Mouse (Mus musculus): ENCODE results near the gene Gm49510. TPM values are rescaled to one million over a fixed set of nuclear protein-coding genes. Genes with fewer than 3 reads are reported as not detected.

Gene Gm49510
- polyA plus RNA-seq, 1 experiment = not detected

- no peaks in the 10 kb centered on the region for H3K36me3 ChIP-seq (ENCODE audit: control insufficient read depth, insufficient read depth, low read length, poor library complexity, severe bottlenecking)
- no peaks in the 10 kb centered on the region for H3K9me3 ChIP-seq (replicated peaks; ENCODE audit: control insufficient read depth, insufficient read depth, low read length, poor library complexity, severe bottlenecking)
- H3K4me1 ChIP-seq (ENCODE audit: control insufficient read depth, insufficient read depth, low read length) = peaks cover 4% of the 10 kb centered on the region
- H3K27me3 ChIP-seq (ENCODE audit: control insufficient read depth, insufficient read depth, low read length, poor library complexity, severe bottlenecking) = no peaks in the 10 kb centered on the region
- 0 out of 2 replicates have a peak overlapping the region, but pooled peaks have one; percentile 7 for H3K27ac ChIP-seq (ENCODE audit: insufficient read depth, low read length)
- no peak overlapping the region for H3K9ac ChIP-seq (ENCODE audit: low read depth, poor library complexity, severe bottlenecking)
- no peak overlapping the region for H3K4me3 ChIP-seq (ENCODE audit: low read depth, low read length)
- TF ChIP-seq CTCF (IDR thresholded peaks at IDR 0.05; ENCODE audit: low read depth, low read length) (no peak), EP300 (IDR thresholded peaks at IDR 0.05; ENCODE audit: insufficient read depth, low read depth, low read length) (peak; percentile 67), POLR2A (IDR thresholded peaks at IDR 0.05; ENCODE audit: insufficient read depth, low read length) (no peak)
These were observed 31.1 kb upstream of the Gm49510 start for GRCm38 (mm10) chr15:78868398-78868797.

GRCm38 (mm10) chr15:78868826-78869233, 30.6 kb upstream of the Gm49510 start:
- Histone ChIP-seq H3K27me3 (ENCODE audit: control insufficient read depth, insufficient read depth, low read length, poor library complexity, severe bottlenecking) (no peaks in the 10 kb centered on the region), H3K4me1 (ENCODE audit: control insufficient read depth, insufficient read depth, low read length) (peaks cover 6% of the 10 kb centered on the region), H3K9me3 (replicated peaks; ENCODE audit: control insufficient read depth, insufficient read depth, low read length, poor library complexity, severe bottlenecking) (no peaks in the 10 kb centered on the region), H3K9ac (ENCODE audit: low read depth, poor library complexity, severe bottlenecking) (no peak overlapping the region), H3K4me3 (ENCODE audit: low read depth, low read length) (no peak overlapping the region), H3K27ac (ENCODE audit: insufficient read depth, low read length) (no peak overlapping the region), H3K36me3 (ENCODE audit: control insufficient read depth, insufficient read depth, low read length, poor library complexity, severe bottlenecking) (no peaks in the 10 kb centered on the region)
- TF ChIP-seq CTCF (IDR thresholded peaks at IDR 0.05; ENCODE audit: low read depth, low read length) = no peak
- TF ChIP-seq POLR2A (IDR thresholded peaks at IDR 0.05; ENCODE audit: insufficient read depth, low read length) = no peak
- TF ChIP-seq EP300 (IDR thresholded peaks at IDR 0.05; ENCODE audit: insufficient read depth, low read depth, low read length) = no peak

- TF ChIP-seq EP300 (IDR thresholded peaks at IDR 0.05; ENCODE audit: insufficient read depth, low read depth, low read length) = no peak
- TF ChIP-seq CTCF (IDR thresholded peaks at IDR 0.05; ENCODE audit: low read depth, low read length) = peak; percentile 50
- TF ChIP-seq POLR2A (IDR thresholded peaks at IDR 0.05; ENCODE audit: insufficient read depth, low read length) = no peak
- Histone ChIP-seq H3K9ac (ENCODE audit: low read depth, poor library complexity, severe bottlenecking) (no peak overlapping the region), H3K4me3 (ENCODE audit: low read depth, low read length) (no peak overlapping the region), H3K27me3 (ENCODE audit: control insufficient read depth, insufficient read depth, low read length, poor library complexity, severe bottlenecking) (no peaks in the 10 kb centered on the region), H3K36me3 (ENCODE audit: control insufficient read depth, insufficient read depth, low read length, poor library complexity, severe bottlenecking) (no peaks in the 10 kb centered on the region), H3K4me1 (ENCODE audit: control insufficient read depth, insufficient read depth, low read length) (peaks cover 6% of the 10 kb centered on the region), H3K9me3 (replicated peaks; ENCODE audit: control insufficient read depth, insufficient read depth, low read length, poor library complexity, severe bottlenecking) (no peaks in the 10 kb centered on the region), H3K27ac (ENCODE audit: insufficient read depth, low read length) (no peak overlapping the region)
These were observed 29.7 kb upstream of the Gm49510 start for GRCm38 (mm10) chr15:78869775-78870174.

- Histone ChIP-seq H3K36me3 (ENCODE audit: control insufficient read depth, insufficient read depth, low read length, poor library complexity, severe bottlenecking) (no peaks in the 10 kb centered on the region), H3K9ac (ENCODE audit: low read depth, poor library complexity, severe bottlenecking) (no peak overlapping the region), H3K9me3 (replicated peaks; ENCODE audit: control insufficient read depth, insufficient read depth, low read length, poor library complexity, severe bottlenecking) (no peaks in the 10 kb centered on the region), H3K4me1 (ENCODE audit: control insufficient read depth, insufficient read depth, low read length) (peaks cover 8% of the 10 kb centered on the region), H3K27me3 (ENCODE audit: control insufficient read depth, insufficient read depth, low read length, poor library complexity, severe bottlenecking) (no peaks in the 10 kb centered on the region), H3K27ac (ENCODE audit: insufficient read depth, low read length) (no peak overlapping the region), H3K4me3 (ENCODE audit: low read depth, low read length) (no peak overlapping the region)
- TF ChIP-seq CTCF (IDR thresholded peaks at IDR 0.05; ENCODE audit: low read depth, low read length) = no peak
- TF ChIP-seq POLR2A (IDR thresholded peaks at IDR 0.05; ENCODE audit: insufficient read depth, low read length) = no peak
- no peak for TF ChIP-seq EP300 (IDR thresholded peaks at IDR 0.05; ENCODE audit: insufficient read depth, low read depth, low read length)
These were observed 27.4 kb upstream of the Gm49510 start for GRCm38 (mm10) chr15:78872021-78872608.

GRCm38 (mm10) chr15:78873803-78874435, 25.5 kb upstream of the Gm49510 start:
- Histone ChIP-seq H3K27me3 (ENCODE audit: control insufficient read depth, insufficient read depth, low read length, poor library complexity, severe bottlenecking) (no peaks in the 10 kb centered on the region), H3K4me3 (ENCODE audit: low read depth, low read length) (no peak overlapping the region), H3K36me3 (ENCODE audit: control insufficient read depth, insufficient read depth, low read length, poor library complexity, severe bottlenecking) (no peaks in the 10 kb centered on the region), H3K9ac (ENCODE audit: low read depth, poor library complexity, severe bottlenecking) (no peak overlapping the region), H3K4me1 (ENCODE audit: control insufficient read depth, insufficient read depth, low read length) (peaks cover 8% of the 10 kb centered on the region), H3K9me3 (replicated peaks; ENCODE audit: control insufficient read depth, insufficient read depth, low read length, poor library complexity, severe bottlenecking) (no peaks in the 10 kb centered on the region), H3K27ac (ENCODE audit: insufficient read depth, low read length) (0 out of 2 replicates have a peak overlapping the region, but pooled peaks have one; percentile 24)
- TF ChIP-seq POLR2A (IDR thresholded peaks at IDR 0.05; ENCODE audit: insufficient read depth, low read length) = no peak
- TF ChIP-seq CTCF (IDR thresholded peaks at IDR 0.05; ENCODE audit: low read depth, low read length) = peak; percentile 38

- H3K9ac ChIP-seq (ENCODE audit: low read depth, poor library complexity, severe bottlenecking) = no peak overlapping the region
- TF ChIP-seq POLR2A (IDR thresholded peaks at IDR 0.05; ENCODE audit: insufficient read depth, low read length) = no peak
- no peak for TF ChIP-seq CTCF (IDR thresholded peaks at IDR 0.05; ENCODE audit: low read depth, low read length)
- TF ChIP-seq EP300 (IDR thresholded peaks at IDR 0.05; ENCODE audit: insufficient read depth, low read depth, low read length) = no peak
- no peaks in the 10 kb centered on the region for H3K36me3 ChIP-seq (ENCODE audit: control insufficient read depth, insufficient read depth, low read length, poor library complexity, severe bottlenecking)
- no peak overlapping the region for H3K4me3 ChIP-seq (ENCODE audit: low read depth, low read length)
- no peaks in the 10 kb centered on the region for H3K9me3 ChIP-seq (replicated peaks; ENCODE audit: control insufficient read depth, insufficient read depth, low read length, poor library complexity, severe bottlenecking)
- peak overlapping the region; percentile 24 for H3K27ac ChIP-seq (ENCODE audit: insufficient read depth, low read length)
- H3K4me1 ChIP-seq (ENCODE audit: control insufficient read depth, insufficient read depth, low read length) = peaks cover 8% of the 10 kb centered on the region
- no peaks in the 10 kb centered on the region for H3K27me3 ChIP-seq (ENCODE audit: control insufficient read depth, insufficient read depth, low read length, poor library complexity, severe bottlenecking)
These were observed 24.5 kb upstream of the Gm49510 start for GRCm38 (mm10) chr15:78874989-78875388.

Data from ES-Bruce4 (cell line).